Mouse (Mus musculus): ENCODE measurements around the gene Birc3.

The Birc3 gene

GRCm38 (mm10) chr9:7828706-7829105, 44.3 kb downstream of the Birc3 start:
- in situ Hi-C loops (cut with MboI, MseI), result no loop called here

GRCm38 (mm10) chr9:7824916-7825315, 48.1 kb downstream of the Birc3 start:
- in situ Hi-C loops (cut with MboI, MseI), result no loop called here

- in situ Hi-C loops (cut with MboI, MseI), result no loop called here
Observed at GRCm38 (mm10) chr9:7822758-7823157, 50.2 kb downstream of the Birc3 start.

- in situ Hi-C loops (cut with MboI, MseI), result no loop called here
Observed at GRCm38 (mm10) chr9:7805101-7805506, 67.9 kb downstream of the Birc3 start.

Measured in regulatory T cell (primary cell).